Comparison of ENCODE assay signal across 12 mouse cellular contexts in genomic region chr15:28051811-28052210, GRCm38 (mm10). TPM values are rescaled to one million over a fixed set of nuclear protein-coding genes. Genes with fewer than 3 reads are reported as not detected.
DNase-seq lines count a peak whose midpoint lies in the region; ATAC-seq lines count a peak whose summit lies in the region.
"Had no signal": no experiment of that assay in that cellular context is flagged by ENCODE, and none has a peak within 500 bp of the region (broad histone marks: within the 10 kb centered on the region; RNA-seq: fewer than 3 reads in every experiment).

No protein-coding gene starts in this region.

- 52% methylated on average over 4 of the region's 4 CpGs for WGBS in hindbrain, embryonic 10.5 days
- 38% methylated on average over 4 of the region's 4 CpGs for WGBS in hindbrain, embryonic 16.5 days
- 63% methylated on average over 4 of the region's 4 CpGs for WGBS in embryonic facial prominence, embryonic 13.5 days
- WGBS in hindbrain, embryonic 11.5 days, result 57% methylated on average over 4 of the region's 4 CpGs
- 49% methylated on average over 4 of the region's 4 CpGs for WGBS in midbrain, embryonic 14.5 days

- H3K4me1 ChIP-seq in hindbrain, embryonic 10.5 days (replicated peaks), result peaks cover 48% of the 10 kb centered on the region
- H3K4me1 ChIP-seq in hindbrain, embryonic 16.5 days (ENCODE audit: control insufficient read depth, insufficient read depth, low read depth, low read length), result peaks cover 4% of the 10 kb centered on the region
- peaks cover 16% of the 10 kb centered on the region for H3K4me1 ChIP-seq in embryonic facial prominence, embryonic 13.5 days
- H3K4me1 ChIP-seq in hindbrain, embryonic 11.5 days (replicated peaks; ENCODE audit: control insufficient read depth, insufficient read depth, low read length), result no peaks in the 10 kb centered on the region
- peaks cover 8% of the 10 kb centered on the region for H3K4me1 ChIP-seq in midbrain, embryonic 14.5 days (ENCODE audit: control insufficient read depth, insufficient read depth, low read length)

- H3K36me3 ChIP-seq in hindbrain, embryonic 10.5 days, result no peaks in the 10 kb centered on the region
- no peaks in the 10 kb centered on the region for H3K36me3 ChIP-seq in hindbrain, embryonic 16.5 days (ENCODE audit: control insufficient read depth, insufficient read depth, low read length)
- H3K36me3 ChIP-seq in embryonic facial prominence, embryonic 13.5 days, result no peaks in the 10 kb centered on the region
- H3K36me3 ChIP-seq in hindbrain, embryonic 11.5 days (ENCODE audit: control insufficient read depth, insufficient read depth, low read length), result no peaks in the 10 kb centered on the region
- no peaks in the 10 kb centered on the region for H3K36me3 ChIP-seq in midbrain, embryonic 14.5 days (ENCODE audit: control insufficient read depth, insufficient read depth, low read length)
- H3K36me3 ChIP-seq: limb, embryonic 15.5 days had no signal

- H3K27ac ChIP-seq in hindbrain, embryonic 10.5 days, result peak overlapping the region; percentile 90
- no peak overlapping the region for H3K27ac ChIP-seq in hindbrain, embryonic 16.5 days (ENCODE audit: low read depth, low read length)
- no peak overlapping the region for H3K27ac ChIP-seq in embryonic facial prominence, embryonic 13.5 days
- H3K27ac ChIP-seq in hindbrain, embryonic 11.5 days (ENCODE audit: low read depth, low read length), result no peak overlapping the region
- H3K27ac ChIP-seq in midbrain, embryonic 14.5 days (replicated peaks; ENCODE audit: low read depth, low read length), result no peak overlapping the region
- H3K27ac ChIP-seq: limb, embryonic 15.5 days had no signal

- no peak overlapping the region for H3K4me2 ChIP-seq in hindbrain, embryonic 16.5 days (ENCODE audit: low read length)
- peak overlapping the region; percentile 39; the same call in 1 of the 2 replicates for H3K4me2 ChIP-seq in embryonic facial prominence, embryonic 13.5 days
- no peak overlapping the region; the same call in 1 of the 2 replicates for H3K4me2 ChIP-seq in hindbrain, embryonic 11.5 days (replicated peaks; ENCODE audit: low read depth, low read length)
- H3K4me2 ChIP-seq in midbrain, embryonic 14.5 days (ENCODE audit: low read length), result no peak overlapping the region; the same call in 1 of the 2 replicates
- H3K4me2 ChIP-seq: limb, embryonic 15.5 days had no signal

- peak overlapping the region; percentile 35; the same call in 1 of the 2 replicates for H3K4me3 ChIP-seq in hindbrain, embryonic 10.5 days
- no peak overlapping the region for H3K4me3 ChIP-seq in hindbrain, embryonic 16.5 days (ENCODE audit: low read length)
- no peak overlapping the region for H3K4me3 ChIP-seq in embryonic facial prominence, embryonic 13.5 days
- no peak overlapping the region for H3K4me3 ChIP-seq in hindbrain, embryonic 11.5 days (ENCODE audit: low read depth, low read length)
- no peak overlapping the region for H3K4me3 ChIP-seq in midbrain, embryonic 14.5 days (replicated peaks; ENCODE audit: low read depth, low read length)
- H3K4me3 ChIP-seq: limb, embryonic 15.5 days; myocyte had no signal

- no peak for DNase-seq in hindbrain, embryonic 10.5 days (ENCODE audit: low spot score)
- DNase-seq in hindbrain, embryonic 11.5 days (ENCODE audit: low spot score), result no peak
- DNase-seq in midbrain, embryonic 14.5 days, result peak; percentile 29
- DNase-seq in cerebellum, adult 11-12 months, result no peak
- DNase-seq in frontal cortex, postnatal 10 days (ENCODE audit: low spot score in 2 of 2), result no peak
- DNase-seq in frontal cortex, postnatal 25 days (ENCODE audit: low spot score in 2 of 2), result no peak
- DNase-seq: B cell, adult 2 months; liver, postnatal 0 days had no signal

- no peak overlapping the region for H3K9ac ChIP-seq in hindbrain, embryonic 16.5 days (ENCODE audit: low read depth, low read length)
- no peak overlapping the region for H3K9ac ChIP-seq in embryonic facial prominence, embryonic 13.5 days
- peak overlapping the region; percentile 38; the same call in 1 of the 2 replicates for H3K9ac ChIP-seq in hindbrain, embryonic 11.5 days (ENCODE audit: low read depth, low read length)
- no peak overlapping the region for H3K9ac ChIP-seq in midbrain, embryonic 14.5 days (replicated peaks; ENCODE audit: low read length)
- H3K9ac ChIP-seq: limb, embryonic 15.5 days; liver, postnatal 0 days had no signal

- peaks cover 4% of the 10 kb centered on the region for H3K9me3 ChIP-seq in hindbrain, embryonic 10.5 days
- H3K9me3 ChIP-seq in hindbrain, embryonic 16.5 days (ENCODE audit: control insufficient read depth, low read length), result no peaks in the 10 kb centered on the region
- no peaks in the 10 kb centered on the region for H3K9me3 ChIP-seq in embryonic facial prominence, embryonic 13.5 days
- H3K9me3 ChIP-seq in hindbrain, embryonic 11.5 days (ENCODE audit: control insufficient read depth, low read length), result no peaks in the 10 kb centered on the region
- no peaks in the 10 kb centered on the region for H3K9me3 ChIP-seq in midbrain, embryonic 14.5 days (ENCODE audit: control insufficient read depth, low read length)
- H3K9me3 ChIP-seq: limb, embryonic 15.5 days had no signal

- ATAC-seq in hindbrain, embryonic 16.5 days, result no peak
- ATAC-seq in embryonic facial prominence, embryonic 13.5 days (ENCODE audit: insufficient number of reproducible peaks, insufficient read depth, low FRiP score, low TSS enrichment, low read depth), result no peak
- peak; percentile 8; the same call in 1 of the 2 replicates for ATAC-seq in hindbrain, embryonic 11.5 days (ENCODE audit: low FRiP score)
- no peak for ATAC-seq in midbrain, embryonic 14.5 days (ENCODE audit: low FRiP score, low TSS enrichment)
- ATAC-seq: liver, postnatal 0 days had no signal

- no peaks in the 10 kb centered on the region for H3K27me3 ChIP-seq in hindbrain, embryonic 10.5 days (ENCODE audit: insufficient read depth, poor library complexity, severe bottlenecking)
- H3K27me3 ChIP-seq in hindbrain, embryonic 16.5 days (replicated peaks; ENCODE audit: control insufficient read depth, insufficient read depth, low read length), result no peaks in the 10 kb centered on the region
- H3K27me3 ChIP-seq in embryonic facial prominence, embryonic 13.5 days, result no peaks in the 10 kb centered on the region
- no peaks in the 10 kb centered on the region for H3K27me3 ChIP-seq in hindbrain, embryonic 11.5 days (ENCODE audit: control insufficient read depth, insufficient read depth, low read length)
- H3K27me3 ChIP-seq in midbrain, embryonic 14.5 days (ENCODE audit: control insufficient read depth, insufficient read depth, low read length), result no peaks in the 10 kb centered on the region
- H3K27me3 ChIP-seq: limb, embryonic 15.5 days had no signal

RNA-seq across cellular contexts. Expression of gene Trio, which starts 26.2 kb away (rescaled TPM):
- polyA plus RNA-seq in hindbrain, embryonic 10.5 days (2016; fragmentation: Nextera tagmentation; extraction: Ambion mirVana), result 25.3 and 25.5 TPM in 2 replicates
- 31.1 and 32.0 TPM in 2 replicates for polyA plus RNA-seq in hindbrain, embryonic 16.5 days (2015; fragmentation: Nextera tagmentation; extraction: Ambion mirVana)
- 48.8 and 62.6 TPM in 2 replicates for polyA plus RNA-seq in embryonic facial prominence, embryonic 13.5 days (2015; fragmentation: Nextera tagmentation; extraction: Ambion mirVana)
- 39.9 and 49.8 TPM in 2 replicates for polyA plus RNA-seq in hindbrain, embryonic 11.5 days (2014; fragmentation: Nextera tagmentation; extraction: Ambion mirVana)
- polyA plus RNA-seq in midbrain, embryonic 14.5 days (2014; fragmentation: Nextera tagmentation; extraction: Ambion mirVana), result 56.5 and 59.8 TPM in 2 replicates
